19 mouse cellular contexts compared by ENCODE assay signal in genomic region chr1:58124901-58125300, GRCm38 (mm10). TPM values are rescaled to one million over a fixed set of nuclear protein-coding genes. Genes with fewer than 3 reads are reported as not detected.
DNase-seq lines count a peak whose midpoint lies in the region; TF ChIP-seq lines count a peak whose summit lies in the region.
"Had no signal": no experiment of that assay in that cellular context is flagged by ENCODE, and none has a peak within 500 bp of the region (broad histone marks: within the 10 kb centered on the region; RNA-seq: fewer than 3 reads in every experiment).

No protein-coding gene starts in this region.

- H3K27ac ChIP-seq in left cerebral cortex, adult 2 months, result no peak overlapping the region
- H3K27ac ChIP-seq in testis, adult 2 months (ENCODE audit: control insufficient read depth, insufficient read depth, low read depth, low read length), result no peak overlapping the region
- H3K27ac ChIP-seq: embryonic facial prominence, embryonic 10.5 days; embryonic facial prominence, embryonic 12.5 days; forebrain, embryonic 13.5 days; forebrain, embryonic 15.5 days had no signal

- no peak overlapping the region for H3K4me3 ChIP-seq in left cerebral cortex, adult 2 months
- peak overlapping the region; percentile 11; the same call in 1 of the 2 replicates for H3K4me3 ChIP-seq in testis, adult 2 months (ENCODE audit: control insufficient read depth, low read depth, low read length)
- H3K4me3 ChIP-seq: embryonic facial prominence, embryonic 10.5 days; embryonic facial prominence, embryonic 12.5 days; forebrain, embryonic 13.5 days; forebrain, embryonic 15.5 days had no signal

- H3K4me1 ChIP-seq in testis, adult 2 months (ENCODE audit: control insufficient read depth, insufficient read depth, low read length), result no peaks in the 10 kb centered on the region
- H3K4me1 ChIP-seq: embryonic facial prominence, embryonic 10.5 days; embryonic facial prominence, embryonic 12.5 days; forebrain, embryonic 13.5 days; forebrain, embryonic 15.5 days had no signal

- H3K27me3 ChIP-seq in testis, adult 2 months (ENCODE audit: control insufficient read depth, insufficient read depth, low read length), result no peaks in the 10 kb centered on the region
- H3K27me3 ChIP-seq: embryonic facial prominence, embryonic 12.5 days; forebrain, embryonic 13.5 days; forebrain, embryonic 15.5 days had no signal

- peak; percentile 11 to 12 for DNase-seq in left cerebral cortex, adult 18-20 months (ENCODE audit: low spot score in 2 of 2)
- no peak for DNase-seq in left cerebral cortex, adult 2 months (ENCODE audit: extremely low spot score in 1 of 2, low spot score in 2 of 2)
- no peak for DNase-seq in testis, postnatal 14 days (ENCODE audit: low spot score)
- no peak for DNase-seq in thymus, postnatal 4 days
- DNase-seq: adrenal gland, adult 2 months; adrenal gland, postnatal 10 days; adrenal gland, postnatal 25 days; cerebellum, adult 11-12 months; cerebellum, adult 2 months; cerebellum, adult 9-10 months; cerebellum, postnatal 10 days; cerebellum, postnatal 25 days; forebrain, postnatal 0 days had no signal

- H3K36me3 ChIP-seq in testis, adult 2 months (ENCODE audit: control insufficient read depth, insufficient read depth, low read length), result no peaks in the 10 kb centered on the region
- H3K36me3 ChIP-seq: embryonic facial prominence, embryonic 10.5 days; embryonic facial prominence, embryonic 12.5 days; forebrain, embryonic 15.5 days had no signal

- no peak for TF ChIP-seq CTCF in left cerebral cortex, adult 2 months (IDR thresholded peaks at IDR 0.05)
- no peak for TF ChIP-seq CTCF in testis, adult 2 months (IDR thresholded peaks at IDR 0.05; ENCODE audit: control insufficient read depth, insufficient read depth, insufficient replicate concordance, low read depth, low read length)

- no peak for TF ChIP-seq POLR2A in testis, adult 2 months (IDR thresholded peaks at IDR 0.05; ENCODE audit: control insufficient read depth, low read depth, low read length)

- intact Hi-C loops in left cerebral cortex, adult 2 months (cut with DNase I), result no loop called here

RNA-seq across cellular contexts. Expression of gene Aox3, which starts 12.0 kb away (rescaled TPM):
- 1 to 10 TPM; 3.7 to 3.9 TPM for total RNA-seq in left cerebral cortex, adult 18-20 months (2021)
- 1 to 10 TPM; 2.9 to 3.6 TPM for total RNA-seq in left cerebral cortex, adult 2 months (2021)
- 8.7 and 9.6 TPM in 2 replicates for polyA plus RNA-seq in testis, adult 2 months (2012; rRNA removed)
- total RNA-seq: MEL had no signal
- polyA plus RNA-seq: forebrain, embryonic 13.5 days had no signal

Comparison
In these comparisons a context has a peak if more than half of its experiments do, and no peak if none do; other contexts are left out.
1. DNase-seq: peak in left cerebral cortex, adult 18-20 months (2 of 2); none in left cerebral cortex, adult 2 months (0 of 2), testis, postnatal 14 days (single experiment) and thymus, postnatal 4 days (single experiment).